ENCODE assay signal across 8 mouse cellular contexts in genomic region chr17:17826751-17827657, GRCm38 (mm10). TPM values are rescaled to one million over a fixed set of nuclear protein-coding genes. Genes with fewer than 3 reads are reported as not detected.
A peak's percentile ranks its signal among the peaks of the same experiment; 100 is the strongest.
DNase-seq lines count a peak whose midpoint lies in the region; ATAC-seq lines count a peak whose summit lies in the region.

Spaca6 (plus strand) TSS chr17:17827158.

- H3K4me3 ChIP-seq in embryonic facial prominence, embryonic 10.5 days = peak within 1 kb of the TSS; percentile 92
- H3K4me3 ChIP-seq in intestine, embryonic 16.5 days (ENCODE audit: low read length) = peak within 1 kb of the TSS; percentile 73

- H3K9ac ChIP-seq in intestine, embryonic 16.5 days (ENCODE audit: low read depth, low read length) = peak within 1 kb of the TSS; percentile 83

- no peaks in the 10 kb centered on the region for H3K9me3 ChIP-seq in embryonic facial prominence, embryonic 10.5 days
- H3K9me3 ChIP-seq in intestine, embryonic 16.5 days (ENCODE audit: control insufficient read depth, low read length) = no peaks in the 10 kb centered on the region

- ATAC-seq in granulocyte monocyte progenitor cell, adult 5-6 weeks (replicated peaks; ENCODE audit: poor library complexity, severe bottlenecking) = peak; percentile 37
- peak; percentile 88 for ATAC-seq in intestine, embryonic 16.5 days

- H3K36me3 ChIP-seq in embryonic facial prominence, embryonic 10.5 days (replicated peaks) = peaks cover 24% of the 10 kb centered on the region
- H3K36me3 ChIP-seq in intestine, embryonic 16.5 days (ENCODE audit: control insufficient read depth, insufficient read depth, low read length) = no peaks in the 10 kb centered on the region

- peak; percentile 88 for DNase-seq in layer of hippocampus, adult 11-12 months (ENCODE audit: low spot score)
- DNase-seq in layer of hippocampus, adult 9-10 months (ENCODE audit: low spot score) = no peak
- peak; percentile 95 for DNase-seq in embryonic facial prominence, embryonic 10.5 days (ENCODE audit: low spot score)
- DNase-seq in left cerebral cortex, postnatal 4 days = peak; percentile 96
- peak; percentile 96 for DNase-seq in mesoderm, embryonic 11.5 days (ENCODE audit: low read depth, low spot score)
- peak; percentile 92 for DNase-seq in skeletal muscle tissue, adult 2 months (ENCODE audit: low read depth, low spot score)

- H3K4me2 ChIP-seq in intestine, embryonic 16.5 days (ENCODE audit: low read depth, low read length) = peak within 1 kb of the TSS; percentile 79

- H3K27ac ChIP-seq in embryonic facial prominence, embryonic 10.5 days (replicated peaks) = peak within 1 kb of the TSS; percentile 99
- H3K27ac ChIP-seq in intestine, embryonic 16.5 days (ENCODE audit: low read length) = peak within 1 kb of the TSS; percentile 98

- H3K4me1 ChIP-seq in embryonic facial prominence, embryonic 10.5 days = peaks cover 34% of the 10 kb centered on the region
- peaks cover 29% of the 10 kb centered on the region for H3K4me1 ChIP-seq in intestine, embryonic 16.5 days (ENCODE audit: control insufficient read depth, insufficient read depth, low read length)

- under 1% methylated on average over 41 of the region's 42 CpGs for WGBS in embryonic facial prominence, embryonic 10.5 days
- WGBS in intestine, embryonic 16.5 days = under 1% methylated on average over 38 of the region's 42 CpGs

- intact Hi-C loops in left cerebral cortex, postnatal 4 days (cut with DNase I) = no loop called here

- H3K27me3 ChIP-seq in embryonic facial prominence, embryonic 10.5 days (replicated peaks; ENCODE audit: low read depth, poor library complexity, severe bottlenecking) = no peaks in the 10 kb centered on the region
- no peaks in the 10 kb centered on the region for H3K27me3 ChIP-seq in intestine, embryonic 16.5 days (replicated peaks; ENCODE audit: control insufficient read depth, insufficient read depth, low read length)

RNA-seq across cellular contexts. Expression of gene Spaca6, which starts in this region (rescaled TPM):
- polyA plus RNA-seq in embryonic facial prominence, embryonic 10.5 days (2016; fragmentation: Nextera tagmentation; extraction: Ambion mirVana) = 59.1 and 61.6 TPM in 2 replicates
- total RNA-seq in granulocyte monocyte progenitor cell, adult 5-6 weeks (2014; fragmentation: Nextera tagmentation) = 1.6 and 3.2 TPM in 2 replicates
- total RNA-seq in granulocyte monocyte progenitor cell, adult 5-6 weeks (2017) = not detected in 2 replicates
- polyA plus RNA-seq in intestine, embryonic 16.5 days (2015; fragmentation: Nextera tagmentation; extraction: Ambion mirVana) = 13.7 and 14.5 TPM in 2 replicates
- total RNA-seq in left cerebral cortex, postnatal 4 days (2021) = 10 to 100 TPM; 87.5 to 99.7 TPM

Comparison
In these comparisons a context has a peak if more than half of its experiments do, and no peak if none do; other contexts are left out.
1. RNA of gene Spaca6 (total RNA-seq): 87.5 to 99.7 TPM in left cerebral cortex, postnatal 4 days; 1.6 to 3.2 TPM in granulocyte monocyte progenitor cell, adult 5-6 weeks; every median in the first group is over 10 times any median in the second.